Mouse (Mus musculus): ENCODE data around the gene Atf7. TPM values are rescaled to one million over a fixed set of nuclear protein-coding genes. Genes with fewer than 3 reads are reported as not detected.
A peak's percentile ranks its signal among the peaks of the same experiment; 100 is the strongest.

Gene Atf7
- polyA plus RNA-seq, 1 experiment from 2014 or later = 13.2 TPM

DNA sequence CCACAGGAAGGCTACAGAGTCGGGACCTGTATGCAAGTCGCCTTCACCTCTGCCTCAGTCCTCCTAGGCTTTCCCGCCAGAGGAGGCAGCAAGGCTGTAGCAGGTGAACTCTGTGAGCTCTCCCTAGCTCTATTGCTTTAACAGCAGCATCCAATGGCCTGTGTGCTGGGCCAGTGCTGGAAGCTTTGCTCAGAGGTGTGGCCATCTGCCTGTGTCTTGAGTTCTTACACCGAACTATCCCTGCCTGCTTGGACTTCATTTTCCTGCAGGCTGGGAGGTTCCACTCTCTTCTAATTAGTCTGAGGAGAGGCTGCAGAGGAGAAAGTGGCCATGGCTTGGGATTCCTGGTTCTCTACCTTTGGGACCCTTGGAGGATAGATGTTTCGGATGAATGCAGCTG is 113.3 kb downstream of the Atf7 start:
- DNase-seq (no peak), ATAC-seq (ENCODE audit: low FRiP score, low TSS enrichment) (no peak)
- Histone ChIP-seq H3K9me3 (ENCODE audit: control insufficient read depth, low read length) (no peaks in the 10 kb centered on the region), H3K27ac (replicated peaks; ENCODE audit: low read depth, low read length) (peak overlapping the region; percentile 91), H3K4me1 (ENCODE audit: control insufficient read depth, insufficient read depth, low read length) (peaks cover 61% of the 10 kb centered on the region), H3K4me2 (ENCODE audit: low read length) (peak overlapping the region; percentile 80), H3K27me3 (ENCODE audit: control insufficient read depth, insufficient read depth, low read length) (no peaks in the 10 kb centered on the region), H3K36me3 (ENCODE audit: control insufficient read depth, insufficient read depth, low read length) (peaks cover 16% of the 10 kb centered on the region), H3K9ac (replicated peaks; ENCODE audit: low read length) (peak overlapping the region; percentile 6; the same call in 1 of the 2 replicates), H3K4me3 (replicated peaks; ENCODE audit: low read depth, low read length) (no peak overlapping the region)
- WGBS = 11% methylated on average over 5 of the region's 5 CpGs

DNA sequence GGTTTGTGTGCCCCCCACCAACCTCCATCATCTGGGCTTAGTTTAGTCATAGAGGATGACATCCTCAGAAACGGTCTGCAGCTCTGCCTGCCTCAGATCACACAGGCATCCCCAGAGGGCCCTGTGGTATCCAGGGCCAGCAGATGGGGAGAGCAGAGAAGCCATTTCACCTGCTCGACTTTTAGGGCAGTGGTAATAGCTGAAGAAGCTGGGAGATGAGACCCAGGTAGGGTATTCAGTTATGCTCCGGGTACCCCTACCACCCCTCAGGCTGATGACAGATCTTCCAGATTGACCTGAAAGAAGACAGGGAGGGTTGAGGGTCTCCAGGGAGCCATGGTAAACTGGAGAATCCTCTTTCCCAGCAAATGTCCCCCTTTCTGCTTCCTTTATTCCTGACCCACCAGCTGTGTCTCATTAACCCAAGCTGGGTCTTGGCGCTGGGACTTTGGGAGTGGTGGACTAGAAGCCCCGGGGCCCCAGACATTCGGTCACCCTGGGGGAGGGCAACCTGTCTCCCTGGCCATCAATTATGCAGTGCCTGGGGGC is 113.9 kb downstream of the Atf7 start:
- ATAC-seq (ENCODE audit: low FRiP score, low TSS enrichment) (peak; percentile 11; the same call in 1 of the 2 replicates), DNase-seq (peak; percentile 54)
- H3K9ac ChIP-seq (replicated peaks; ENCODE audit: low read length) = peak overlapping the region; percentile 73; the same call in 1 of the 2 replicates
- 1% methylated on average over 6 of the region's 6 CpGs for WGBS
- H3K27me3 ChIP-seq (ENCODE audit: control insufficient read depth, insufficient read depth, low read length) = no peaks in the 10 kb centered on the region
- peaks cover 61% of the 10 kb centered on the region for H3K4me1 ChIP-seq (ENCODE audit: control insufficient read depth, insufficient read depth, low read length)
- peak overlapping the region; percentile 65 for H3K4me3 ChIP-seq (replicated peaks; ENCODE audit: low read depth, low read length)
- peak overlapping the region; percentile 80 for H3K4me2 ChIP-seq (ENCODE audit: low read length)
- peaks cover 16% of the 10 kb centered on the region for H3K36me3 ChIP-seq (ENCODE audit: control insufficient read depth, insufficient read depth, low read length)
- H3K9me3 ChIP-seq (ENCODE audit: control insufficient read depth, low read length) = no peaks in the 10 kb centered on the region
- peak overlapping the region; percentile 91 for H3K27ac ChIP-seq (replicated peaks; ENCODE audit: low read depth, low read length)

DNA sequence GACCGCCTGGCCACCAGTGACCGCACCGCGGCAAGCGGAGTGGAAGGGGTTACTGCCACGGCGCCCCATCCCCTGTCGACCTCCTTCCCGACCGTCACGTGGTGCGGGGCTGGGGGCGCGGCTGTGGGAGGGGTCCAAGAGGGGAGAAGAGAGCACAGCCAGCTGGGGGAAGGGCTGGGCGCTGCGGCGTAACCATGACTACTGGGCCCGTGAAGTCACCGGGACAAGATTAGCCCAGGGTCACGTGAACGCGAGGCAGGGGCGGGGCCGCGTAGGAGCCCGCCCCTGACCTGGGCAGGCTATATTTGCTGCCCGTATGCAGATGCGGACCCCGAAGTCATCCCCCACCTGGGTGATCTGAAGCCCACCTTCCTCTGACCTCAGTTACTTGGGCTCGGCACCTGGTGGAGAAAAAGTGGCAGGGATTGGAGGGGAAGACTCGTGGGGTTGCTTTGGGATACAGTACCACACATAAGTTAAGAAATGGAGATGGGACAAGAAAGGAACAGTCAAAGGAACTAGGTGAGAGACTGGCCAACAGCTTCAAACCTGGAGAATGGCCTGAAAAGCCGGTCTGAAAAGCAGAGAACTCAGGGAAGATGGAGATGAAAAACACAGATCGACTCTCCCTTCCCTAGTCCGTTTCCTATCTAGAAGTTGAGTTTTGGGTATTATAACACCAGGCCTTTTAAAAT is 114.5 kb downstream of the Atf7 start:
- Histone ChIP-seq H3K9me3 (ENCODE audit: control insufficient read depth, low read length) (no peaks in the 10 kb centered on the region), H3K4me3 (replicated peaks; ENCODE audit: low read depth, low read length) (peak overlapping the region; percentile 65), H3K27me3 (ENCODE audit: control insufficient read depth, insufficient read depth, low read length) (no peaks in the 10 kb centered on the region), H3K9ac (replicated peaks; ENCODE audit: low read length) (peak overlapping the region; percentile 73), H3K4me1 (ENCODE audit: control insufficient read depth, insufficient read depth, low read length) (peaks cover 56% of the 10 kb centered on the region), H3K4me2 (ENCODE audit: low read length) (peak overlapping the region; percentile 80), H3K36me3 (ENCODE audit: control insufficient read depth, insufficient read depth, low read length) (peaks cover 16% of the 10 kb centered on the region), H3K27ac (replicated peaks; ENCODE audit: low read depth, low read length) (peak overlapping the region; percentile 91)
- WGBS = 3% methylated on average over 34 of the region's 34 CpGs
- DNase-seq (peak; percentile 95), ATAC-seq (ENCODE audit: low FRiP score, low TSS enrichment) (peak; percentile 95)

DNA sequence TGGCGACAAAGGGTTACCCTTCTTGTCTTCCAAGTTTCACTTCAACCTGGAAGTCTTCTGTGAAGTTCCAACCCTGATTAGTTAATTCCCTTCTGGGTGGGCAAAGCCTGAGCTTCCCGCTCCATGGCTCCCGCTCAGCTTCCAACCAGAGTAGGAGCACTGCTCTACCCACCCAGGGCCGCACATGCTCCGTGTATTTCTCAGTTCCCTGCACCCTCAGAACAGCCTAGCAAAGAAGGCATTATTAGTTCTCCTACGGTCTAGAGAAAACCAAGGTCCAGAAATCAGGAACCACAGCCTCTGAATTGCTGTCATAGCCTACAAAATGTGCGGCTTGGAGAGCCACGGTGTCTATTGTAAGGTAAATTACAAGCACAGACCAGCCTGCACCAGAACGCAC is 115.2 kb downstream of the Atf7 start:
- no peaks in the 10 kb centered on the region for H3K9me3 ChIP-seq (ENCODE audit: control insufficient read depth, low read length)
- DNase-seq (peak; percentile 67), ATAC-seq (ENCODE audit: low FRiP score, low TSS enrichment) (peak; percentile 65; the same call in 1 of the 2 replicates)
- H3K4me1 ChIP-seq (ENCODE audit: control insufficient read depth, insufficient read depth, low read length) = peaks cover 50% of the 10 kb centered on the region
- 4% methylated on average over 9 of the region's 9 CpGs for WGBS
- no peaks in the 10 kb centered on the region for H3K27me3 ChIP-seq (ENCODE audit: control insufficient read depth, insufficient read depth, low read length)
- H3K27ac ChIP-seq (replicated peaks; ENCODE audit: low read depth, low read length) = peak overlapping the region; percentile 91
- peak overlapping the region; percentile 80 for H3K4me2 ChIP-seq (ENCODE audit: low read length)
- H3K9ac ChIP-seq (replicated peaks; ENCODE audit: low read length) = peak overlapping the region; percentile 73
- H3K36me3 ChIP-seq (ENCODE audit: control insufficient read depth, insufficient read depth, low read length) = peaks cover 22% of the 10 kb centered on the region
- H3K4me3 ChIP-seq (replicated peaks; ENCODE audit: low read depth, low read length) = peak overlapping the region; percentile 65

DNA sequence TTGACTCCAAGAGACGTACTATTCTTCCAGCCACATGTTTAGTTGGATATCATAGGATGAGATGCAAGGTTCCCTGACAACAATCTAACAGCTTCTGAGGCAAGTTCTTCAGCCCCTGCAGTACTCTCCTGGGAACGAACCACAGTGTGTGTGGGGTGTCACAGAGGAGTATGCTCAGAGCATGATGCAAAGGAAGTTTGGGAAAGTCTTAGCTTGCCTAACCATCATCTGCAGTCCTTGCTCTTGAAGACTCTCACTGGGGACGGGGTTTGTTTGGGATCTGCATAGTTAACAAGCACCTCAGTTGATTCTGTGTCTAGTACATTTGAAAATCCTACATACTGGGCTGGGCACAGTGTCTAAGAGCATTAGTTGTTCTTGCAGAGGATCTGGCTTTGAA is 116.9 kb downstream of the Atf7 start:
- ATAC-seq (ENCODE audit: low FRiP score, low TSS enrichment) (no peak), DNase-seq (no peak)
- WGBS = 92% methylated on average over 3 of the region's 3 CpGs
- H3K4me3 ChIP-seq (replicated peaks; ENCODE audit: low read depth, low read length) = no peak overlapping the region
- peaks cover 37% of the 10 kb centered on the region for H3K4me1 ChIP-seq (ENCODE audit: control insufficient read depth, insufficient read depth, low read length)
- no peak overlapping the region for H3K4me2 ChIP-seq (ENCODE audit: low read length)
- H3K36me3 ChIP-seq (ENCODE audit: control insufficient read depth, insufficient read depth, low read length) = peaks cover 40% of the 10 kb centered on the region
- no peaks in the 10 kb centered on the region for H3K27me3 ChIP-seq (ENCODE audit: control insufficient read depth, insufficient read depth, low read length)
- H3K9me3 ChIP-seq (ENCODE audit: control insufficient read depth, low read length) = no peaks in the 10 kb centered on the region
- no peak overlapping the region for H3K27ac ChIP-seq (replicated peaks; ENCODE audit: low read depth, low read length)
- no peak overlapping the region for H3K9ac ChIP-seq (replicated peaks; ENCODE audit: low read length)

DNA sequence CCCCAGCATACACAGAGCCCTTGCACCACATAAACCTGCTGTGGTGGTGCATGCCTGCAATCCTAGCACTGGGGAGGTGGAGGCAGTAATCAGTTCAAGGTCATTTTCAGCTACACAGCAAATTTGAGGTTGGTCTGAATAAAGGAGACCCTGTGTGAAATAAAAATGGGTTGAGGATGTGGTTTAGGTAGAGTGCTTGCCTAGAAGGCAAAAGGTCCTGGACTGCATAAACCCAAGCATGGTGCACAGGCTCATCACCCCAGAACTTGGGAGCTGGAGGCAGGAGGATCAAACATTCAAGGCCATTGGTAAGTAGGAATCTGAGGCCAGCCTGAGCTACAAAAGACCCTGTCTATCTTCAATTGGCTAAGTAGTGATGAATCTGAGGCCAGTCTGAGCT is 117.7 kb downstream of the Atf7 start:
- Histone ChIP-seq H3K4me2 (ENCODE audit: low read length) (no peak overlapping the region), H3K4me3 (replicated peaks; ENCODE audit: low read depth, low read length) (no peak overlapping the region), H3K27ac (replicated peaks; ENCODE audit: low read depth, low read length) (no peak overlapping the region), H3K9ac (replicated peaks; ENCODE audit: low read length) (no peak overlapping the region), H3K27me3 (ENCODE audit: control insufficient read depth, insufficient read depth, low read length) (no peaks in the 10 kb centered on the region), H3K9me3 (ENCODE audit: control insufficient read depth, low read length) (no peaks in the 10 kb centered on the region), H3K36me3 (ENCODE audit: control insufficient read depth, insufficient read depth, low read length) (peaks cover 48% of the 10 kb centered on the region), H3K4me1 (ENCODE audit: control insufficient read depth, insufficient read depth, low read length) (peaks cover 31% of the 10 kb centered on the region)
- ATAC-seq (ENCODE audit: low FRiP score, low TSS enrichment) (no peak), DNase-seq (no peak)

DNA sequence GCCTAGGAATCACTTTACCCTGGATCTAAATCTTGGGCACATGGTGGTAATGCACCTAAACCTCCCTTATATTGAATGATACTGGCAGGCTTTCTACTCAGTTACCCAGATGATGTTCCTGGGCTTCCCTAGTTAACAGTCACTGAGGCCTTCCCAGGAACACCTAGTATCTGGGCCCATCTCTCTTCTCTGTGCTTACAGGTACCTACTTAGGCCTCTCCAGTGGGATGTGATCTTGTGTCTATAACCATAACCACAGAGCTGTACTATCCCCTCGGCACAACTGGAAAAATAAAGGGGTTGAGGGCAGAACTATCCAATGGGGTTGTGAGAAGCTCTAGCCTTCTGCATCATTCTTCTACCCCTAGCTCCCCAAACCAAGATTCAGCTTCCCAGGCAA is 118.4 kb downstream of the Atf7 start:
- 89% methylated on average over 1 of the region's 1 CpGs for WGBS
- no peaks in the 10 kb centered on the region for H3K27me3 ChIP-seq (ENCODE audit: control insufficient read depth, insufficient read depth, low read length)
- peaks cover 24% of the 10 kb centered on the region for H3K4me1 ChIP-seq (ENCODE audit: control insufficient read depth, insufficient read depth, low read length)
- no peak overlapping the region for H3K9ac ChIP-seq (replicated peaks; ENCODE audit: low read length)
- H3K4me2 ChIP-seq (ENCODE audit: low read length) = no peak overlapping the region
- H3K4me3 ChIP-seq (replicated peaks; ENCODE audit: low read depth, low read length) = no peak overlapping the region
- H3K9me3 ChIP-seq (ENCODE audit: control insufficient read depth, low read length) = no peaks in the 10 kb centered on the region
- DNase-seq (no peak), ATAC-seq (ENCODE audit: low FRiP score, low TSS enrichment) (no peak)
- H3K27ac ChIP-seq (replicated peaks; ENCODE audit: low read depth, low read length) = no peak overlapping the region
- H3K36me3 ChIP-seq (ENCODE audit: control insufficient read depth, insufficient read depth, low read length) = peaks cover 54% of the 10 kb centered on the region

DNA sequence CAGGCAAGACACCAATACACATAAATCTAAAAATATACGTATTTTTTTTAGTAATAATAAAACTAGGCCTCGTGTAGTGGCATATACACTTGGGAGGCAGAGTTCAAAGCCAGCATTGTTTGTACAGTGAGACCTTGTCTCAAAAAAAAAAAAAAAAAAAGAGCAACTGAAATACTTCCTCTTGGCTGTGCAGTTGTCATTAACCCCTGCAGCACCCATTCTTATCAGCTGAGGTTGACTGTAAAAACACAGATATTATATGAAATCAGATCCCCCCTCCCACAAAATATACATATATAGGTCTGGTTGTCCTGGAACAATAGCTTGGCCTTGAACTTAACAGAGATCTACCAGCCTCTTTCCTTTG is 118.8 kb downstream of the Atf7 start:
- H3K9me3 ChIP-seq (ENCODE audit: control insufficient read depth, low read length) = no peaks in the 10 kb centered on the region
- no peak overlapping the region for H3K27ac ChIP-seq (replicated peaks; ENCODE audit: low read depth, low read length)
- DNase-seq = no peak
- no peak for ATAC-seq (ENCODE audit: low FRiP score, low TSS enrichment)
- 76% methylated on average over 2 of the region's 2 CpGs for WGBS
- no peak overlapping the region for H3K4me2 ChIP-seq (ENCODE audit: low read length)
- H3K27me3 ChIP-seq (ENCODE audit: control insufficient read depth, insufficient read depth, low read length) = no peaks in the 10 kb centered on the region
- peaks cover 59% of the 10 kb centered on the region for H3K36me3 ChIP-seq (ENCODE audit: control insufficient read depth, insufficient read depth, low read length)
- no peak overlapping the region for H3K4me3 ChIP-seq (replicated peaks; ENCODE audit: low read depth, low read length)
- H3K9ac ChIP-seq (replicated peaks; ENCODE audit: low read length) = no peak overlapping the region
- H3K4me1 ChIP-seq (ENCODE audit: control insufficient read depth, insufficient read depth, low read length) = peaks cover 20% of the 10 kb centered on the region
